Mouse (Mus musculus) intestine, embryonic 15.5 days (tissue): ENCODE results near the gene Tcf21. TPM values are rescaled to one million over a fixed set of nuclear protein-coding genes. Genes with fewer than 3 reads are reported as not detected.

Experiments used
- ATAC-seq: fragments of 200-750 bp; cut with Nextera tagmentation; 2 replicates; pipeline ENCODE4 v1.8.0; 2017; ENCODE audit warnings: moderate TSS enrichment, moderate library complexity
- H3K27ac ChIP-seq: fragments of 300-500 bp; sonication (generic); 2 replicates; pipeline ENCODE4 v1.5.1; 2015; ENCODE audit warnings: mild to moderate bottlenecking, inconsistent platforms
- H3K27me3 ChIP-seq: fragments of 300-500 bp; sonication (generic); replicated peaks from 2 replicates; pipeline ENCODE4 v1.6.1; 2015; ENCODE audit warnings: inconsistent platforms
- H3K36me3 ChIP-seq: fragments of 300-500 bp; sonication (generic); 2 replicates; pipeline ENCODE4 v1.6.1; 2015; ENCODE audit warnings: inconsistent platforms
- H3K4me1 ChIP-seq: fragments of 300-500 bp; sonication (generic); replicated peaks from 2 replicates; pipeline ENCODE4 v1.6.1; 2015; ENCODE audit warnings: inconsistent platforms
- H3K4me2 ChIP-seq: fragments of 300-500 bp; sonication (generic); replicated peaks from 2 replicates; pipeline ENCODE4 v1.6.1; 2015; ENCODE audit warnings: mild to moderate bottlenecking, inconsistent platforms
- H3K4me3 ChIP-seq: fragments of 300-500 bp; sonication (generic); replicated peaks from 2 replicates; pipeline ENCODE4 v1.5.1; 2015; ENCODE audit warnings: inconsistent platforms
- H3K9ac ChIP-seq: fragments of 300-500 bp; sonication (generic); 2 replicates; pipeline ENCODE4 v1.6.1; 2015; ENCODE audit warnings: inconsistent platforms
- H3K9me3 ChIP-seq: fragments of 300-500 bp; sonication (generic); 2 replicates; pipeline ENCODE4 v1.6.1; 2016; ENCODE audit warnings: inconsistent platforms
- WGBS: fragments of 180-500 bp; shearing (Covaris S2); methylation state at CpG from one replicate; pipeline ENCODE4 v1.1.7; 2015; 5-methylcytosine and 5-hydroxymethylcytosine counted together
- polyA plus RNA-seq: library from polyadenylated mRNA; unstranded; fragments of >200 nt; fragmentation: Nextera tagmentation; extraction: Ambion mirVana; gene quantifications from 2 replicates; pipeline ENCODE4 v1.2.1, GENCODE M21; 2015

Tcf21 gene
- polyA plus RNA-seq, 1 experiment from 2014 or later = 186 TPM

DNA sequence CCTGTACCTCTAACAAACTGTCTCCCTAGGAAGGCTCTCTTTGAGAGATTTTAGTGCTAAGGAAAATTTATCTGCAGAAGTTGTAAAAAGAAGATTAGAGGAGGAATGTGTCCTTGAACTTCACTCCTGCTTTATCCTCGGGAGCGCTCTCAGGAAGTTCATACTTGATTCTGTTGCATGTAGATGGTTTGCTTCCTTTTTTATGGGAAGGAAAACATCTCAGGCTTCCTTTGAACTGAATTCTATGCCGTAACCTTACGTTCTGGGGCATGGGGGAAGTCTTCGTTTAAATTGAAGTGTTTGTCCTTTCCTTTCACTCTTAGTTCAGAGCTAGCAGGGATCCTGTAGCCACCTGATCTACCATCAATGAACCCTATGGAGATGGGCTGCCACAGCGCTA lies 2.9 kb upstream of the Tcf21 start:
- ATAC-seq = no peak
- no peaks in the 10 kb centered on the region for H3K36me3 ChIP-seq
- no peak overlapping the region for H3K4me3 ChIP-seq
- no peak overlapping the region for H3K9ac ChIP-seq
- H3K27me3 ChIP-seq = 0 out of 2 replicates have a peak, but pooled peaks cover 9% of the 10 kb centered on the region
- WGBS = 13% methylated on average over 6 of the region's 6 CpGs
- peak overlapping the region; percentile 29; the same call in 1 of the 2 replicates for H3K27ac ChIP-seq
- H3K4me1 ChIP-seq = peaks cover 3% of the 10 kb centered on the region; the same call in 1 of the 2 replicates
- H3K9me3 ChIP-seq = no peaks in the 10 kb centered on the region
- peak overlapping the region; percentile 28 for H3K4me2 ChIP-seq

DNA sequence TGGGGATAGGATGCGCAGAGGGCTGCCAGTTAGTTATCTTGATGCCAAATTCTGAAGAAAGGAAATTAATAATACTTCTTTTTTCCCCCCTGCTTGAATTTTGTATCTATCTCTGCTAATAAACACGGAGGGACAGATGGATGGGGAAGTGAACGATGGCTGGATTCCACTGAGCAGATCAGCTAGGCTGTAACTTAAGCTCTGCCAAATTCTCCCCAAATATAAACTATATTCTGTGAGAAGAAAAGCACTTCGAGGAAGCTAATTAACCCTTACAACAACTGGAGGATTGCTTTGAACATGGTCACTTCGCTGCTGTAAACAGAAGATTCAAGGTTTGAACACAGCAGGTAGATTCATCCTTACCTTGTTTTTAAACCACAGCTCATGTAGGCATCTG lies 2.5 kb upstream of the Tcf21 start:
- peaks cover 3% of the 10 kb centered on the region; the same call in 1 of the 2 replicates for H3K4me1 ChIP-seq
- H3K9ac ChIP-seq = no peak overlapping the region
- no peaks in the 10 kb centered on the region for H3K9me3 ChIP-seq
- peak overlapping the region; percentile 28 for H3K4me2 ChIP-seq
- 10% methylated on average over 5 of the region's 5 CpGs for WGBS
- no peaks in the 10 kb centered on the region for H3K36me3 ChIP-seq
- peak overlapping the region; percentile 91; the same call in 1 of the 2 replicates for H3K27ac ChIP-seq
- no peak for ATAC-seq
- H3K27me3 ChIP-seq = peaks cover 12% of the 10 kb centered on the region
- H3K4me3 ChIP-seq = no peak overlapping the region

DNA sequence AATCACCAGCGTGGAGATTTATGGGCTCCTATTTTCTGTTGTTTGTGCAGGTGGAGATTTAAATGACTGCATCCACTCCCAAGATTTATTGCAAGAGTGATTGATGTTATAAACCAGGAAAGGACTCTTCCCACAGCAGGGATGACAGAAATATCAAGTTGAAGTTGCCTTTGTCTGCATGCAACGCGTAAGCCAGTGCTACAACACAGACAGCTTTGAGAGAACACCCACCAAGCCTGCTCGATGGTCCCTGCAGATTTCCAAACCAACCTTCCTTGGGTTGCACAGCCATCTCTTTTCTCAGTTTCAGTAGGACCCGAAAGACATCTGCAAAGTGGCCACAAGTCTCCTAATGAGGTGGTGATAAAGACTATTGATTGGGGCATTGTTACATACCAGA lies 1.7 kb upstream of the Tcf21 start:
- Histone ChIP-seq H3K27ac (peak overlapping the region; percentile 91), H3K9me3 (no peaks in the 10 kb centered on the region), H3K4me2 (peak overlapping the region; percentile 18; the same call in 1 of the 2 replicates), H3K36me3 (no peaks in the 10 kb centered on the region), H3K27me3 (peaks cover 13% of the 10 kb centered on the region), H3K4me3 (no peak overlapping the region), H3K9ac (no peak overlapping the region), H3K4me1 (peaks cover 3% of the 10 kb centered on the region; the same call in 1 of the 2 replicates)
- peak; percentile 29 for ATAC-seq
- 9% methylated on average over 5 of the region's 5 CpGs for WGBS

DNA sequence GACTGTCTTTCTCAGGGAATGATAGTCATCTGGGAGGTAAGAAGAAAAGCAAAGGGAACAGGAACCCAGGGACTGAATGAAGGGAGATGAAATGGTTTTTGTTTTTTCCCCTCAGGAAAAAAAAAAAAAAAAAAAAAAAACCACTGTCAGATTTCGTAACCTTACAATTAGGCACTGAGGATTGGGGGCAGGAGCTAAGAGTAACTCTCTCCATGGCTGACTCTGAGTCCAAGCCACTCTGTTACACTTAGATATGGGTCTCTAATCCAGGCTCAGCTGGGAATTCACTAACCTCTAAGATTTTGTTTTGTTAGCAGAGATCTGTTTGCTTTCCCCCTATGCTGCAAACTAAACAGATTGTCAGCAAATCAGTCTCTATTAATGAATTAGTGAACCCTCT lies 1.3 kb upstream of the Tcf21 start:
- H3K27ac ChIP-seq = peak overlapping the region; percentile 91
- peaks cover 13% of the 10 kb centered on the region for H3K27me3 ChIP-seq
- no peaks in the 10 kb centered on the region for H3K36me3 ChIP-seq
- no peak; the same call in 1 of the 2 replicates for ATAC-seq
- no peaks in the 10 kb centered on the region for H3K9me3 ChIP-seq
- peaks cover 3% of the 10 kb centered on the region; the same call in 1 of the 2 replicates for H3K4me1 ChIP-seq
- 26% methylated on average over 1 of the region's 1 CpGs for WGBS
- no peak overlapping the region for H3K4me3 ChIP-seq
- peak overlapping the region; percentile 48; the same call in 1 of the 2 replicates for H3K4me2 ChIP-seq
- H3K9ac ChIP-seq = no peak overlapping the region

DNA sequence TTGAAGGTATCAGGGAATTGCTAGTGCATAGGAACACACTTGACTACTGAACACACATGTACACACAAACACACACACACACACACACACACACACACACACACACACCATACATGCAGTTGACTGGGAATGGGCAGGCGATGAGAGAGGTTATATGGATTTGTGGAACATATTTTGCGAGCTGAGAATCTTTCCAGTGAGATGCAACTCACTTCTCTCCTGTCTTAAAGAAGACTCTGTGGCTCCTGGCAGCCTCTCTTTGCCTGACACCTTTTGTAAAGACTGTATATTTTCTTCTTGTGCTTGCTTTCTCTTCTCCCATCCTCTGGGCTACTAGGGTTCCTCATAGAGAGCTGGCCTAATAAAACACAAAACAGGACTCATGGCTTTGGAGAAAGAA lies 867 bp upstream of the Tcf21 start:
- H3K4me1 ChIP-seq = peaks cover 3% of the 10 kb centered on the region; the same call in 1 of the 2 replicates
- WGBS = 44% methylated on average over 2 of the region's 2 CpGs

DNA sequence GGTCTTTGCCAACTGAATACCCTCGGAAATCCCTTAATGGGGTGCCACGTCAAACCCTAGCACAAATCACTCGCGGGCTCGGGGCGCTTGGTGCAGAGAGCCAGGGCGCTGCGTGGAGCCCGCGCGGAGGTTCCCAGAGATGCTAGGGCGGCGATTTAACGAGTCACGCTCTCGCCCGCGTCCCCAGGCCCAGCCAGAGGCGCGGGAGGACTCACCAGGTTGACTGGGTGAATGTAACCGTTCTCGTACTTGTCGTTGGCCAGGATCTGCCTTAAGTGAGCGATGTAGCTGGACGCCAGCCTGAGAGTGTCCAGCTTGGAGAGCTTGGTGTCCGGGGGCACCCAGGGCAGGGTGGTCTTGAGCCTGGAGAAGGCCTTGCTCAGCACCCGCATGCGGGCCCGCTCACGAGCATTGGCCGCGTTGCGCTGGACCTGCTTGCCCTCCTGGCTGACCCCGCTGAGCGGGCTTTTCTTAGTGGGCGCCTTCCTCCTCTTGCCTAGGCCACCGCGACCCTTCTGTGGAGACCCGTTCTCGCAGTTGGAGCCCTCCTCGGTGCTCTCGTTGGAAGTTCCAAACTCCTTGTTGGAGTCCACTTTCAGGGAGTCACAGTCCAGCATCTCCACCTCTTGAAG lies 619 bp downstream of the Tcf21 start:
- Histone ChIP-seq H3K4me2 (peak overlapping the region; percentile 48), H3K27ac (peak overlapping the region; percentile 91), H3K4me1 (peaks cover 3% of the 10 kb centered on the region; the same call in 1 of the 2 replicates), H3K36me3 (no peaks in the 10 kb centered on the region), H3K9ac (peak overlapping the region; percentile 74), H3K9me3 (no peaks in the 10 kb centered on the region), H3K4me3 (peak overlapping the region; percentile 55), H3K27me3 (peaks cover 16% of the 10 kb centered on the region)
- WGBS = 2% methylated on average over 42 of the region's 42 CpGs
- 0 out of 2 replicates have a peak, but pooled peaks have one; percentile 5 for ATAC-seq

More for the DNA sequence above, 867 bp upstream of the Tcf21 start:
- no peak for ATAC-seq
- no peak overlapping the region for H3K9ac ChIP-seq
- no peak overlapping the region for H3K4me3 ChIP-seq
- H3K27ac ChIP-seq = peak overlapping the region; percentile 91
- no peaks in the 10 kb centered on the region for H3K9me3 ChIP-seq
- peak overlapping the region; percentile 48 for H3K4me2 ChIP-seq
- no peaks in the 10 kb centered on the region for H3K36me3 ChIP-seq
- peaks cover 13% of the 10 kb centered on the region for H3K27me3 ChIP-seq

DNA sequence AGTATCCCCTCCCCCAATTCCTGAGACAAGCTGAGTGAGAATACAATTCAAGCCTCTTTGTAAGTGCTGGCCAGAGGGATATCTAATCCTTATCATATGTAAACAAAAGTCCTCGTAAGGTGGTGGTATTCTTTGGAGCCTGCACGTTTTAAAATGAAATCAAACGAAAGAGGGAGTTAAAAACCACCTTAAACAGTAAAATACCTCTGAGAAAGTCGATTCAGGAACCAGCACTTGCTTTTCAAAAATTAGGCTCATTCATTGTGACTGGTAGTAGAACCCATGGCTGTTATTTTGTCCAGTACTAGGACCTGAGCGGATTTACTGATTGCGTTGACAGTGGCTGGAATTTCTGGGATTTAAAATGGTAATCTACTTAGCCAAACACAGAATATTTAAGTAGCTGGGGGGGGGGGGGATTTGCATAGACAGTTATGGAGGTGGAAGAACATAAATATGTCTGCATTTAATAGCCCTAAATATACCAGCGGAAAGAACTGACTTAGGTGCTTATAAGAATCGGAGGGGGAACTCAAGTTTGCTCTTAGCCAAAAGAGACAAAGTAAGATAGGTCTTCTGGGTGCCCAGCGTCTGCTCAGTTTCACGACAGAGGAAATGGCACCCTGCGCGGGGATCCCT lies 1.3 kb downstream of the Tcf21 start:
- peak overlapping the region; percentile 48 for H3K4me2 ChIP-seq
- H3K27me3 ChIP-seq = peaks cover 16% of the 10 kb centered on the region
- H3K4me1 ChIP-seq = peaks cover 3% of the 10 kb centered on the region; the same call in 1 of the 2 replicates
- peak overlapping the region; percentile 74 for H3K9ac ChIP-seq
- H3K27ac ChIP-seq = peak overlapping the region; percentile 91
- H3K4me3 ChIP-seq = peak overlapping the region; percentile 55
- WGBS = 2% methylated on average over 12 of the region's 12 CpGs
- no peaks in the 10 kb centered on the region for H3K9me3 ChIP-seq
- ATAC-seq = no peak
- H3K36me3 ChIP-seq = no peaks in the 10 kb centered on the region

DNA sequence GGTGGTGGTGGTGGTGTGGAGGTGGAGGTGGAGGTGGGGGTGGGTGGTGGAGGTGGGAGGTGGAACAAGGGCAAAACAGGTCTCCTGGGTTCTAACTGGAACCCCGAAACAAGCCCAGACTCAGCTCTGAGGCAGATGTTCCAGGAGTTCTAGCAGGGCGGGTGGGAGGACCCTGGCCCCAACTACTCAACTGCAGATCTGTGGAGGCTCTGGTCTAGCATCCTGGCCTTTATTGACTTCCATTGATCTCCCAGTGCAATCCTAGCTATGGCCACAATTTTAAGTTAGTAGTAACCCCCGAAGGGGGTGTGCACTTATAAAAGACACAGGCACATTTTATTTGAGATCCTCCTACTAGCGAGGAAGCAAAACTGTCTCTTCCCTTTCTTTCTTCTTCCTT lies 2.0 kb downstream of the Tcf21 start:
- no peak for ATAC-seq
- no peaks in the 10 kb centered on the region for H3K9me3 ChIP-seq

DNA sequence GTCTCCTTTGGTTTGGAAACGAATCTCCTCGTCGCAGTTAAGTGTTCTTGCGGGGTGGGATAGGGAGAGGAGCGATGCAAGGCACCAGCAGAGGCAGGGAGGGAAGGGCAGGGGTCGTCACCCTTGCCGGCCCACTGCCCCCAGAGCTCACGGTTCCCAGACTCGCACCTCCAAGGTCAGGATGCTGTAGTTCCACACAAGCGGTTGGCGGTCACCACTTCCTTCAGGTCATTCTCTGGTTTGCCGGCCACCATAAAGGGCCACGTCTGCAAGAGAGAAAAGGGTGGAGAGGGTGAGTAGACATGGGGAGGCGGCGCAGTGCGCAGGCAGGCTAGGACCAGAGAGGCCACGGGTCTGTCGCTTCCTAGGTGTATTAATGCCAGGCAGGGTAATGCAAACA lies 2.4 kb downstream of the Tcf21 start:
- H3K27me3 ChIP-seq = peaks cover 16% of the 10 kb centered on the region
- no peaks in the 10 kb centered on the region for H3K9me3 ChIP-seq
- no peak for ATAC-seq
- H3K4me3 ChIP-seq = peak overlapping the region; percentile 55
- peak overlapping the region; percentile 45 for H3K4me2 ChIP-seq
- WGBS = 3% methylated on average over 18 of the region's 18 CpGs
- peaks cover 8% of the 10 kb centered on the region; the same call in 1 of the 2 replicates for H3K4me1 ChIP-seq
- H3K27ac ChIP-seq = peak overlapping the region; percentile 84
- peak overlapping the region; percentile 62 for H3K9ac ChIP-seq
- no peaks in the 10 kb centered on the region for H3K36me3 ChIP-seq

More for the DNA sequence above, 2.0 kb downstream of the Tcf21 start:
- H3K27me3 ChIP-seq = peaks cover 16% of the 10 kb centered on the region
- peak overlapping the region; percentile 55 for H3K4me3 ChIP-seq
- peaks cover 8% of the 10 kb centered on the region; the same call in 1 of the 2 replicates for H3K4me1 ChIP-seq
- H3K27ac ChIP-seq = peak overlapping the region; percentile 84
- 2% methylated on average over 4 of the region's 4 CpGs for WGBS
- peak overlapping the region; percentile 62 for H3K9ac ChIP-seq
- H3K36me3 ChIP-seq = no peaks in the 10 kb centered on the region
- H3K4me2 ChIP-seq = peak overlapping the region; percentile 45

DNA sequence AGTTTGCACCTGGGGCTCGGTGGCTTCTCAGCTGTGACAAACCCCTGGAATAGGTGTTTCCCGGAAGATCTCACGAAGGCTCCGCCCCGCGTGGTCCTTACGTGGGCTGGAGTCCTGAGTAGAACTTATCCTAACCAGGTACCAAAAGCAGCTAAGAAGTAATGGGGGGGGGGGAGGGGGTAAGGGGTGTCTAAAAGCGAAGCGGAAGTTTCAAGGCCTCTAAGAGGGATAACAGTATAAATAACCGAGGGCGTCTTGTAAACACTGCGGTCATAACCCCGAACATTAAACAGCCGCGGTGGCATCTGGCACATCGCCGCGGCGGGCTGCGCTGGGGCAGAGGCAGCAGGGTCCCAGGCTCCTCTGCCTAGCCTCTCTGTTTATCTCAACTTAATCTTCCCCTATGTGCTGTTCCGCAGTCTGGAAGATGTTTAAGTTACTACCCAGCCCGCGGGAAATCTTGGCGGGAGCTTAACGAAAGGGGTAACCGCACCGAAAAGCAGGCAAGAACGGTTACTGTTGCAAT lies 3.7 kb downstream of the Tcf21 start:
- WGBS = under 1% methylated on average over 28 of the region's 28 CpGs
- H3K9ac ChIP-seq = peak overlapping the region; percentile 38
- H3K4me3 ChIP-seq = peak overlapping the region; percentile 32
- peak; percentile 24; the same call in 1 of the 2 replicates for ATAC-seq
- peaks cover 21% of the 10 kb centered on the region for H3K27me3 ChIP-seq
- H3K27ac ChIP-seq = peak overlapping the region; percentile 80
- peak overlapping the region; percentile 58 for H3K4me2 ChIP-seq
- peaks cover 5% of the 10 kb centered on the region; the same call in 1 of the 2 replicates for H3K4me1 ChIP-seq
- no peaks in the 10 kb centered on the region for H3K9me3 ChIP-seq
- H3K36me3 ChIP-seq = no peaks in the 10 kb centered on the region

DNA sequence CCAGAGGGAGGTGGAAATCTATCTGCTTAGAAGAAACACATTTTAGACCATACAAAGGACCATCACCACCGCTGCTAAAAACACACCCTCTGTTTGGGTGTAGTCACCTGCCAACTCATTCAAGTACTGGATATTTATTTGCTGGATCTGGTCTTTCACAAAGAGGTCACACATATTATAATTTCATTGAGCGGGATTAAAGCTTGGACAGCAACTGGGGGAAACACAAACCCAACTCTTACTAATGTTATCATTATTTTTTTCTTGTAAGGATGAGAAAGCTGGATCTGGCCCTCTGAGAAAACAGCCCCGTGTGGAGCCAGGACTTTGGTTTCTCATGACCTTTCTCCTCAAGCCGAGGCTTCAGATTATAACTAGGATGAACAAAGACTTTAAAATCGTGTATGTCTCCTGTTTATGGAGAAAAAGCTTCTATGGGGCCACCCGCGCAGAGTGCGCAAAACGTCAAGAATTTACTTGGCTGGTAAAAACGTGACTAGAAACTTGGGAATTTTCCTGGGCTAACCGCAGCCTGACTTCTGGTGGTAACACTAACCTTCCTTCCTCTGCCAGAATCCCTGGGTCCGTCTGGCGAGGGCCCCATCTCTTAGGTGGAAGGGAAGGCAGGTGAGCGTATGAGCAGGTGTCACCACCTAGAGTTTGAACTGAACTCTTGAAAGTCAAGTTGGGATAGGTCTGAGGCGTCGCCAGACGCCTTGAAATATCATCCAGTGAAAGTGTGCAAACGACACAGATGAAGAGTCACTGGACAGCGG lies 4.3 kb downstream of the Tcf21 start:
- peaks cover 21% of the 10 kb centered on the region for H3K27me3 ChIP-seq
- H3K4me3 ChIP-seq = peak overlapping the region; percentile 32
- peak overlapping the region; percentile 58 for H3K4me2 ChIP-seq
- peaks cover 5% of the 10 kb centered on the region; the same call in 1 of the 2 replicates for H3K4me1 ChIP-seq
- peak overlapping the region; percentile 38 for H3K9ac ChIP-seq
- ATAC-seq = no peak
- H3K36me3 ChIP-seq = no peaks in the 10 kb centered on the region
- no peaks in the 10 kb centered on the region for H3K9me3 ChIP-seq
- 4% methylated on average over 19 of the region's 19 CpGs for WGBS
- peak overlapping the region; percentile 80 for H3K27ac ChIP-seq
